Mouse (Mus musculus): ENCODE data around the gene Eif4e3.

Eif4e3 gene

GRCm38 (mm10) chr6:99667290-99667689, 719 bp upstream of the Eif4e3 start:
- ATAC-seq (ENCODE audit: insufficient number of reproducible peaks, low FRiP score, low TSS enrichment), result no peak; the same call in 1 of the 2 replicates

- no peak; the same call in 1 of the 2 replicates for ATAC-seq (ENCODE audit: insufficient number of reproducible peaks, low FRiP score, low TSS enrichment)
Measured at GRCm38 (mm10) chr6:99665457-99666317, 884 bp downstream of the Eif4e3 start.

GRCm38 (mm10) chr6:99663232-99663631, 3.3 kb downstream of the Eif4e3 start:
- no peak for ATAC-seq (ENCODE audit: insufficient number of reproducible peaks, low FRiP score, low TSS enrichment)

- no peak for ATAC-seq (ENCODE audit: insufficient number of reproducible peaks, low FRiP score, low TSS enrichment)
Measured at GRCm38 (mm10) chr6:99660443-99660842, 6.1 kb downstream of the Eif4e3 start.

- ATAC-seq (ENCODE audit: insufficient number of reproducible peaks, low FRiP score, low TSS enrichment), result no peak
Measured at GRCm38 (mm10) chr6:99658586-99658985, 8.0 kb downstream of the Eif4e3 start.

- no peak for ATAC-seq (ENCODE audit: insufficient number of reproducible peaks, low FRiP score, low TSS enrichment)
Measured at GRCm38 (mm10) chr6:99656088-99656487, 10.5 kb downstream of the Eif4e3 start.

- no peak for ATAC-seq (ENCODE audit: insufficient number of reproducible peaks, low FRiP score, low TSS enrichment)
Measured at GRCm38 (mm10) chr6:99655488-99655887, 11.1 kb downstream of the Eif4e3 start.

- ATAC-seq (ENCODE audit: insufficient number of reproducible peaks, low FRiP score, low TSS enrichment), result no peak
Measured at GRCm38 (mm10) chr6:99654343-99654742, 12.2 kb downstream of the Eif4e3 start.

- ATAC-seq (ENCODE audit: insufficient number of reproducible peaks, low FRiP score, low TSS enrichment), result no peak
Measured at GRCm38 (mm10) chr6:99652341-99652740, 14.2 kb downstream of the Eif4e3 start.

GRCm38 (mm10) chr6:99649307-99649706, 17.3 kb downstream of the Eif4e3 start:
- no peak for ATAC-seq (ENCODE audit: insufficient number of reproducible peaks, low FRiP score, low TSS enrichment)

GRCm38 (mm10) chr6:99646344-99646743, 20.2 kb downstream of the Eif4e3 start:
- no peak for ATAC-seq (ENCODE audit: insufficient number of reproducible peaks, low FRiP score, low TSS enrichment)

- no peak for ATAC-seq (ENCODE audit: insufficient number of reproducible peaks, low FRiP score, low TSS enrichment)
Measured at GRCm38 (mm10) chr6:99644876-99645275, 21.7 kb downstream of the Eif4e3 start.

GRCm38 (mm10) chr6:99644386-99644785, 22.2 kb downstream of the Eif4e3 start:
- ATAC-seq (ENCODE audit: insufficient number of reproducible peaks, low FRiP score, low TSS enrichment), result no peak

- ATAC-seq (ENCODE audit: insufficient number of reproducible peaks, low FRiP score, low TSS enrichment), result no peak
Measured at GRCm38 (mm10) chr6:99643439-99644199, 23.0 kb downstream of the Eif4e3 start.

GRCm38 (mm10) chr6:99637456-99637855, 29.1 kb downstream of the Eif4e3 start:
- ATAC-seq (ENCODE audit: insufficient number of reproducible peaks, low FRiP score, low TSS enrichment), result no peak

- ATAC-seq (ENCODE audit: insufficient number of reproducible peaks, low FRiP score, low TSS enrichment), result no peak
Measured at GRCm38 (mm10) chr6:99636801-99637200, 29.8 kb downstream of the Eif4e3 start.

GRCm38 (mm10) chr6:99636121-99636520, 30.4 kb downstream of the Eif4e3 start:
- ATAC-seq (ENCODE audit: insufficient number of reproducible peaks, low FRiP score, low TSS enrichment), result no peak

GRCm38 (mm10) chr6:99632121-99632980, 34.2 kb downstream of the Eif4e3 start:
- no peak for ATAC-seq (ENCODE audit: insufficient number of reproducible peaks, low FRiP score, low TSS enrichment)

- no peak for ATAC-seq (ENCODE audit: insufficient number of reproducible peaks, low FRiP score, low TSS enrichment)
Measured at GRCm38 (mm10) chr6:99631637-99632036, 34.9 kb downstream of the Eif4e3 start.

GRCm38 (mm10) chr6:99629726-99630458, 36.7 kb downstream of the Eif4e3 start:
- peak; percentile 79 for ATAC-seq (ENCODE audit: insufficient number of reproducible peaks, low FRiP score, low TSS enrichment)
